Mouse (Mus musculus) limb, embryonic 11.5 days (tissue): Measurements from ENCODE around the gene Wdr19. TPM values are rescaled to one million over a fixed set of nuclear protein-coding genes. Genes with fewer than 3 reads are reported as not detected.

Source experiments
- ATAC-seq: fragments of 200-750 bp; cut with Nextera tagmentation; 2 replicates; pipeline ENCODE4 v1.8.0; 2017; ENCODE audit warnings: low read depth; ENCODE audit not compliant: insufficient number of reproducible peaks, low FRiP score, low TSS enrichment
- DNase-seq: peaks from one replicate; pipeline ENCODE4 v3.0.0-alpha.2; 2015; ENCODE audit warnings: low spot score
- H3K27ac ChIP-seq: fragments of 300-500 bp; sonication (generic); replicated peaks from 2 replicates; pipeline ENCODE4 v1.5.1; 2014; ENCODE audit warnings: low read depth, mild to moderate bottlenecking, low read length
- H3K27me3 ChIP-seq: fragments of 300-500 bp; sonication (generic); 2 replicates; pipeline ENCODE4 v1.6.1; 2014; ENCODE audit warnings: mild to moderate bottlenecking, low read length, mixed read lengths; ENCODE audit not compliant: control insufficient read depth, insufficient read depth
- H3K36me3 ChIP-seq: fragments of 300-500 bp; sonication (generic); 2 replicates; pipeline ENCODE4 v1.6.1; 2014; ENCODE audit warnings: mild to moderate bottlenecking, low read length, moderate library complexity, mixed read lengths; ENCODE audit not compliant: control insufficient read depth, insufficient read depth
- H3K4me1 ChIP-seq: fragments of 300-500 bp; sonication (generic); 2 replicates; pipeline ENCODE4 v1.6.1; 2014; ENCODE audit warnings: low read length, mixed read lengths; ENCODE audit not compliant: control insufficient read depth, insufficient read depth
- H3K4me2 ChIP-seq: fragments of 300-500 bp; sonication (generic); 2 replicates; pipeline ENCODE4 v1.6.1; 2014; ENCODE audit warnings: low read depth, mild to moderate bottlenecking, moderate library complexity; ENCODE audit not compliant: severe bottlenecking
- H3K4me3 ChIP-seq: fragments of 300-500 bp; sonication (generic); 2 replicates; pipeline ENCODE4 v1.5.1; 2014; ENCODE audit warnings: low read depth, low read length
- H3K9ac ChIP-seq: fragments of 300-500 bp; sonication (generic); 2 replicates; pipeline ENCODE4 v1.6.1; 2014; ENCODE audit warnings: mild to moderate bottlenecking, low read length
- H3K9me3 ChIP-seq: fragments of 300-500 bp; sonication (generic); 2 replicates; pipeline ENCODE4 v1.6.1; 2016; ENCODE audit warnings: low read length; ENCODE audit not compliant: control insufficient read depth
- WGBS: fragments of 180-500 bp; shearing (Covaris S2); extraction: QIAGEN DNeasy Blood & Tissue Kit; methylation state at CpG from one replicate; pipeline ENCODE4 v1.1.7; 2014; 5-methylcytosine and 5-hydroxymethylcytosine counted together
- polyA plus RNA-seq: library from polyadenylated mRNA; unstranded; fragments of >200 nt; fragmentation: Nextera tagmentation; extraction: Ambion mirVana; gene quantifications from 2 replicates; pipeline ENCODE4 v1.2.1, GENCODE M21; 2014

Wdr19 gene
- polyA plus RNA-seq, 1 experiment from 2014 or later = 12.5 TPM

- H3K4me2 ChIP-seq = no peak overlapping the region
- H3K4me3 ChIP-seq = no peak overlapping the region
- DNase-seq = no peak
- no peak overlapping the region for H3K9ac ChIP-seq
- no peak for ATAC-seq
- no peaks in the 10 kb centered on the region for H3K27me3 ChIP-seq
- no peaks in the 10 kb centered on the region for H3K4me1 ChIP-seq
- H3K9me3 ChIP-seq = no peaks in the 10 kb centered on the region
- no peak overlapping the region for H3K27ac ChIP-seq
- no peaks in the 10 kb centered on the region for H3K36me3 ChIP-seq
- WGBS = 91% methylated on average over 7 of the region's 7 CpGs
Observed at GRCm38 (mm10) chr5:65221037-65221436, 21.5 kb downstream of the Wdr19 start.

DNA sequence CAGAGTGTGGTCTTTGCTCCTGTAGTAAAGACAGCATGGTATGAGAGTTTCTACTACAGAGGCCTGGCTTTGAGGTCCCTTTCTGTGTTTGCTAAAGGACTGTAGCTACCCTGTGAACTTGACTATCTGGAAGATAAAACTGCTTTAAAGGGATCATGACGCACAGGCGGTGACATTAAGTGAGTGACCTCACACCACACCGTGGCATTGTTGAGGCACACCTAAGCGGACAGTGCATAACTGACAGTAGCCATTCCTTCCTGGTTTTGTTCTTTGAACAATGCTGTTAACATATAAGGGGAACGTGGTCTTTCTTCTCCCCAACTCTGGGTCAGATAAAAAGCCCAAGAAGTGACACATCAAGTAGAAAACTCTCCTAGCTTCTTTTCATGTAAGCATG, 24.6 kb downstream of the Wdr19 start:
- DNase-seq (no peak), ATAC-seq (no peak)
- no peaks in the 10 kb centered on the region for H3K27me3 ChIP-seq
- no peak overlapping the region for H3K27ac ChIP-seq
- H3K36me3 ChIP-seq = no peaks in the 10 kb centered on the region
- WGBS = 94% methylated on average over 5 of the region's 5 CpGs
- H3K4me2 ChIP-seq = no peak overlapping the region
- H3K4me1 ChIP-seq = no peaks in the 10 kb centered on the region
- H3K9me3 ChIP-seq = no peaks in the 10 kb centered on the region
- H3K4me3 ChIP-seq = no peak overlapping the region
- no peak overlapping the region for H3K9ac ChIP-seq

GRCm38 (mm10) chr5:65231289-65232003, 31.9 kb downstream of the Wdr19 start:
- Histone ChIP-seq H3K4me1 (no peaks in the 10 kb centered on the region), H3K4me3 (no peak overlapping the region), H3K36me3 (no peaks in the 10 kb centered on the region), H3K9ac (no peak overlapping the region), H3K27me3 (no peaks in the 10 kb centered on the region), H3K27ac (no peak overlapping the region), H3K9me3 (no peaks in the 10 kb centered on the region), H3K4me2 (no peak overlapping the region)
- 71% methylated on average over 12 of the region's 12 CpGs for WGBS
- DNase-seq = no peak
- ATAC-seq = no peak

DNA sequence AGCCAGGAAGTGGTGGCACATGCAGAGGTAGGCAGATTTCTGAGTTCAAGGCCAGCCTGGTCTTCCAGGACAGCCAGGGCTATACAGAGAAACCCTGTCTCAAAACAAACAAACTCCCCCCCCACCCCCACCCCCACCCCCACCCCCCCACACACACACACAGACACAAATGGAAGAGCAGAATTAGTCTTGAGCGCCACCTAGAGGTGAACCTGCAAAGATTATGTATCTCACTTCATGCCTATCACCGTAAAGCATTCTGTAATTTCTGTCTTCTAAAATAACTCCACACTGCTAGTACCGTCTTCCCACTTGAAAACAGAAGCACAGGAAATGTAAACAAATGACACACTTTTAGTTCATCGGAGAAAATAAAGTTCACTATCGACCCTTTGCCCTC, 43.2 kb downstream of the Wdr19 start:
- no peaks in the 10 kb centered on the region for H3K27me3 ChIP-seq
- H3K9ac ChIP-seq = no peak overlapping the region
- H3K4me1 ChIP-seq = no peaks in the 10 kb centered on the region
- H3K4me2 ChIP-seq = no peak overlapping the region
- H3K4me3 ChIP-seq = no peak overlapping the region
- DNase-seq = peak; percentile 43
- no peak for ATAC-seq
- H3K9me3 ChIP-seq = no peaks in the 10 kb centered on the region
- H3K27ac ChIP-seq = no peak overlapping the region
- 57% methylated on average over 5 of the region's 5 CpGs for WGBS
- H3K36me3 ChIP-seq = no peaks in the 10 kb centered on the region; the same call in 1 of the 2 replicates

DNA sequence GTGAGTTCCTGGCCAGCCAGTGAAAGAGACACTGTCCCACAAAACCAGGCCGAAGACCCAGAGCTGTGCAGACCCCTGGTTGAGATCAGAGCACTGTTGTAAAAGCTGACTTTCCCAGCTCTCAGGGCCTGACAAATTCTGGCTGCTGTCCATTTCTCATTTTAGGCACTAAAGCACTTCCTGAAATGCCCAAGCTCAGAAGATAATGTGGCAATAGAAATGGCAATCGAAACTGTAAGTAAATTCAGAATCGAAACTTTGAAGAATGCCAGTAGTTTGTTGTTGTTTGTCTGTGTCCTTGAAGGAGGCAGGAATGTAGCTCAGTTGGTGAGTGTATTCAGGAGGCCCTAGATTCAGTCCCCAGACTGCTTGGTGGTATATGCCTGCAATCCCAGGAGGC, 47.8 kb downstream of the Wdr19 start:
- no peak overlapping the region for H3K27ac ChIP-seq
- no peaks in the 10 kb centered on the region for H3K9me3 ChIP-seq
- H3K36me3 ChIP-seq = no peaks in the 10 kb centered on the region; the same call in 1 of the 2 replicates
- no peaks in the 10 kb centered on the region for H3K27me3 ChIP-seq
- H3K4me3 ChIP-seq = no peak overlapping the region
- H3K4me1 ChIP-seq = no peaks in the 10 kb centered on the region
- DNase-seq = no peak
- no peak for ATAC-seq
- H3K9ac ChIP-seq = no peak overlapping the region
- WGBS = 89% methylated on average over 3 of the region's 3 CpGs
- H3K4me2 ChIP-seq = no peak overlapping the region

- H3K9me3 ChIP-seq = no peaks in the 10 kb centered on the region
- no peak overlapping the region for H3K27ac ChIP-seq
- no peak for ATAC-seq
- 88% methylated on average over 7 of the region's 7 CpGs for WGBS
- no peaks in the 10 kb centered on the region for H3K36me3 ChIP-seq
- H3K4me2 ChIP-seq = no peak overlapping the region
- no peaks in the 10 kb centered on the region for H3K27me3 ChIP-seq
- no peak for DNase-seq
- no peak overlapping the region for H3K4me3 ChIP-seq
- H3K4me1 ChIP-seq = no peaks in the 10 kb centered on the region
- no peak overlapping the region for H3K9ac ChIP-seq
Observed at GRCm38 (mm10) chr5:65250185-65250855, 50.8 kb downstream of the Wdr19 start.

GRCm38 (mm10) chr5:65257910-65258505, 58.5 kb downstream of the Wdr19 start:
- H3K36me3 ChIP-seq = peaks cover 6% of the 10 kb centered on the region; the same call in 1 of the 2 replicates
- H3K27ac ChIP-seq = no peak overlapping the region
- no peak overlapping the region for H3K9ac ChIP-seq
- H3K4me3 ChIP-seq = no peak overlapping the region
- ATAC-seq (no peak), DNase-seq (no peak)
- no peaks in the 10 kb centered on the region for H3K27me3 ChIP-seq
- H3K4me1 ChIP-seq = no peaks in the 10 kb centered on the region
- no peaks in the 10 kb centered on the region for H3K9me3 ChIP-seq
- 91% methylated on average over 14 of the region's 14 CpGs for WGBS
- H3K4me2 ChIP-seq = no peak overlapping the region

GRCm38 (mm10) chr5:65273966-65274365, 74.5 kb downstream of the Wdr19 start:
- WGBS = 84% methylated on average over 3 of the region's 3 CpGs
- Histone ChIP-seq H3K27me3 (no peaks in the 10 kb centered on the region), H3K36me3 (peaks cover 12% of the 10 kb centered on the region), H3K4me2 (no peak overlapping the region), H3K27ac (no peak overlapping the region), H3K4me3 (no peak overlapping the region), H3K9me3 (no peaks in the 10 kb centered on the region), H3K4me1 (no peaks in the 10 kb centered on the region), H3K9ac (no peak overlapping the region)
- DNase-seq = no peak
- no peak for ATAC-seq
